Mouse (Mus musculus) forebrain, embryonic 16.5 days (tissue): ENCODE measurements at regions not wholly inside any gene's neighbourhood (a gene's known extent, or its start where the extent isn't known, plus 50 kb on each side); places are given as distances from the start of the nearest gene placed in this dataset.

Experiments used
- ATAC-seq: fragments of 200-750 bp; cut with Nextera tagmentation; 2 replicates; pipeline ENCODE4 v1.8.0; 2017; ENCODE audit warnings: mild to moderate bottlenecking, moderate library complexity
- H3K27ac ChIP-seq: fragments of 300-500 bp; sonication (generic); 2 replicates; pipeline ENCODE4 v1.5.1; 2014; ENCODE audit warnings: low read length, control low read depth
- H3K27me3 ChIP-seq: fragments of 300-500 bp; sonication (generic); replicated peaks from 2 replicates; pipeline ENCODE4 v1.6.1; 2014; ENCODE audit warnings: low read length; ENCODE audit not compliant: control insufficient read depth, insufficient read depth
- H3K36me3 ChIP-seq: fragments of 300-500 bp; sonication (generic); 2 replicates; pipeline ENCODE4 v1.6.1; 2014; ENCODE audit not compliant: control insufficient read depth, insufficient read depth
- H3K4me1 ChIP-seq: fragments of 300-500 bp; sonication (generic); replicated peaks from 2 replicates; pipeline ENCODE4 v1.6.1; 2014; ENCODE audit warnings: low read length; ENCODE audit not compliant: control insufficient read depth, insufficient read depth
- H3K4me2 ChIP-seq: fragments of 300-500 bp; sonication (generic); 2 replicates; pipeline ENCODE4 v1.6.1; 2014; ENCODE audit warnings: mild to moderate bottlenecking, low read length, control low read depth
- H3K4me3 ChIP-seq: fragments of 300-500 bp; sonication (generic); replicated peaks from 2 replicates; pipeline ENCODE4 v1.5.1; 2014; ENCODE audit warnings: mild to moderate bottlenecking, low read length, control low read depth
- H3K9ac ChIP-seq: fragments of 300-500 bp; sonication (generic); replicated peaks from 2 replicates; pipeline ENCODE4 v1.6.1; 2014; ENCODE audit warnings: low read depth, low read length, control low read depth
- H3K9me3 ChIP-seq: fragments of 300-500 bp; sonication (generic); 2 replicates; pipeline ENCODE4 v1.6.1; 2016; ENCODE audit warnings: low read length; ENCODE audit not compliant: control insufficient read depth
- WGBS: fragments of 180-500 bp; shearing (Covaris S2); extraction: QIAGEN DNeasy Blood & Tissue Kit; methylation state at CpG from one replicate; pipeline ENCODE4 v1.1.7; 2014; 5-methylcytosine and 5-hydroxymethylcytosine counted together

DNA sequence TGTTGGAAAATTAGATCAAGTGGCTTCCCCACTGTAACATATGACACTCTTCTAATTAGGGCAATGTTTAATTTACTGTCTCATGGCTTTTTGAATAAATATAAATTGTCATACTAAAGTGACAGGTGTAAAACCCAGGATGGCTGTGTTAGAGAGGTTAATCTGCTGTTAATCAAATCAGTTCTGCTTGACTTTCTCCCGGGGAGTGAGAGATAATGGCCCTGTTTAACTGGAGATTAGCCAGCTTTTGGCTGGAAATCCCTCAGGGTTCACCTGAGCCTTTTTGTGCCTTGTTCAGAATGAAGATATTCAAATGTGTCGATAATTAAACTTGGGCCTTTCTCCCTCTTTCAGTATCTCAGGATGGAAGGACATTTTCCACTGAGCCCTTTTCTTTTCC is 906.2 kb downstream of the Tmem114 start:
- no peaks in the 10 kb centered on the region for H3K4me1 ChIP-seq
- 31% methylated on average over 2 of the region's 2 CpGs for WGBS
- H3K4me3 ChIP-seq, result no peak overlapping the region
- H3K36me3 ChIP-seq, result no peaks in the 10 kb centered on the region
- H3K27ac ChIP-seq, result no peak overlapping the region
- H3K4me2 ChIP-seq, result no peak overlapping the region
- peaks cover 3% of the 10 kb centered on the region for H3K9me3 ChIP-seq
- ATAC-seq, result no peak
- H3K9ac ChIP-seq, result no peak overlapping the region
- H3K27me3 ChIP-seq, result no peaks in the 10 kb centered on the region
